ENCODE assay signal across 16 mouse cellular contexts in genomic region chr16:95141510-95142394, GRCm38 (mm10).
DNase-seq lines count a peak whose midpoint lies in the region; ATAC-seq and TF ChIP-seq lines count a peak whose summit lies in the region.
"Had no signal": no experiment of that assay in that cellular context is flagged by ENCODE, and none has a peak within 500 bp of the region (broad histone marks: within the 10 kb centered on the region; RNA-seq: fewer than 3 reads in every experiment).

No protein-coding gene starts in this region.

- no peaks in the 10 kb centered on the region for H3K27me3 ChIP-seq in liver, adult 2 months (ENCODE audit: control insufficient read depth, insufficient read depth, low read length)
- no peaks in the 10 kb centered on the region for H3K27me3 ChIP-seq in forebrain, embryonic 15.5 days
- no peaks in the 10 kb centered on the region for H3K27me3 ChIP-seq in hindbrain, postnatal 0 days (ENCODE audit: insufficient read depth, low read length)
- H3K27me3 ChIP-seq: limb, embryonic 15.5 days had no signal

- WGBS in liver, adult 2 months: 51% methylated on average over 8 of the region's 8 CpGs
- 56% methylated on average over 8 of the region's 8 CpGs for WGBS in forebrain, embryonic 15.5 days
- 48% methylated on average over 8 of the region's 8 CpGs for WGBS in hindbrain, postnatal 0 days

- H3K27ac ChIP-seq in liver, adult 2 months (replicated peaks; ENCODE audit: insufficient read depth, low read depth, low read length): no peak overlapping the region
- no peak overlapping the region for H3K27ac ChIP-seq in forebrain, embryonic 15.5 days (replicated peaks)
- H3K27ac ChIP-seq in hindbrain, postnatal 0 days: 0 out of 2 replicates have a peak overlapping the region, but pooled peaks have one; percentile 17
- H3K27ac ChIP-seq: limb, embryonic 15.5 days had no signal

- 0 out of 2 replicates have a peak, but pooled peaks have one; percentile 48 for ATAC-seq in forebrain, embryonic 15.5 days (replicated peaks)
- peak; percentile 72 for ATAC-seq in hindbrain, postnatal 0 days
- ATAC-seq: CD4-positive, CD25-positive, alpha-beta regulatory T cell, adult 4 months; inflammation-experienced regulatory T-cells, adult 6 months had no signal

- H3K4me3 ChIP-seq in liver, adult 2 months (ENCODE audit: insufficient read depth, low read depth, low read length): no peak overlapping the region
- no peak overlapping the region for H3K4me3 ChIP-seq in forebrain, embryonic 15.5 days
- H3K4me3 ChIP-seq in hindbrain, postnatal 0 days (ENCODE audit: low read length): no peak overlapping the region
- H3K4me3 ChIP-seq: limb, embryonic 15.5 days had no signal

- TF ChIP-seq CTCF in liver, adult 2 months (IDR thresholded peaks at IDR 0.05; ENCODE audit: low read depth, low read length): no peak
- no peak for TF ChIP-seq CTCF in hindbrain, postnatal 0 days (IDR thresholded peaks at IDR 0.05; ENCODE audit: low read depth)

- H3K9ac ChIP-seq in liver, adult 2 months (ENCODE audit: low read depth, low read length): no peak overlapping the region
- no peak overlapping the region for H3K9ac ChIP-seq in forebrain, embryonic 15.5 days (replicated peaks)
- no peak overlapping the region for H3K9ac ChIP-seq in hindbrain, postnatal 0 days (replicated peaks; ENCODE audit: low read length)
- H3K9ac ChIP-seq: limb, embryonic 15.5 days had no signal

- DNase-seq in liver, adult 2 months (ENCODE audit: extremely low read depth, low read depth, low spot score): peak; percentile 43
- no peak for DNase-seq in liver
- peak; percentile 62 for DNase-seq in hindbrain, postnatal 0 days (ENCODE audit: low spot score)
- DNase-seq in retina, postnatal 1 day: peak; percentile 30
- DNase-seq in gastrocnemius, postnatal 25 days: no peak
- no peak for DNase-seq in cerebellum, postnatal 25 days
- DNase-seq: adrenal gland, adult 8-10 months; cerebellum, adult 8-10 months; heart, adult 18-20 months; lung, adult 2 months; lung, postnatal 4 days; right cerebral cortex, postnatal 25 days had no signal

- H3K4me1 ChIP-seq in liver, adult 2 months (ENCODE audit: control insufficient read depth, insufficient read depth, low read length): no peaks in the 10 kb centered on the region
- H3K4me1 ChIP-seq in forebrain, embryonic 15.5 days: peaks cover 6% of the 10 kb centered on the region; the same call in 1 of the 2 replicates
- peaks cover 6% of the 10 kb centered on the region; the same call in 1 of the 2 replicates for H3K4me1 ChIP-seq in hindbrain, postnatal 0 days (ENCODE audit: insufficient read depth, low read length)
- H3K4me1 ChIP-seq: limb, embryonic 15.5 days had no signal

- H3K4me2 ChIP-seq in forebrain, embryonic 15.5 days (replicated peaks): no peak overlapping the region
- no peak overlapping the region for H3K4me2 ChIP-seq in hindbrain, postnatal 0 days (ENCODE audit: low read depth, low read length)
- H3K4me2 ChIP-seq: limb, embryonic 15.5 days had no signal

- H3K79me2 ChIP-seq in liver, adult 2 months (ENCODE audit: control insufficient read depth, insufficient read depth, low read length): no peaks in the 10 kb centered on the region

- no peak for TF ChIP-seq POLR2A in liver, adult 2 months (IDR thresholded peaks at IDR 0.05; ENCODE audit: extremely low read depth, insufficient read depth, low read length)

- no peaks in the 10 kb centered on the region for H3K36me3 ChIP-seq in liver, adult 2 months (ENCODE audit: control insufficient read depth, insufficient read depth, low read length)
- H3K36me3 ChIP-seq in forebrain, embryonic 15.5 days: no peaks in the 10 kb centered on the region
- H3K36me3 ChIP-seq in hindbrain, postnatal 0 days (ENCODE audit: insufficient read depth, low read length): no peaks in the 10 kb centered on the region
- H3K36me3 ChIP-seq: limb, embryonic 15.5 days had no signal

- H3K9me3 ChIP-seq in forebrain, embryonic 15.5 days: no peaks in the 10 kb centered on the region
- H3K9me3 ChIP-seq in hindbrain, postnatal 0 days (ENCODE audit: low read length): no peaks in the 10 kb centered on the region
- H3K9me3 ChIP-seq: limb, embryonic 15.5 days had no signal

Comparison
In these comparisons a context has a peak if more than half of its experiments do, and no peak if none do; other contexts are left out.
1. DNase-seq: peak in liver, adult 2 months (single experiment), hindbrain, postnatal 0 days (single experiment) and retina, postnatal 1 day (single experiment); none in liver (single experiment), gastrocnemius, postnatal 25 days (single experiment) and cerebellum, postnatal 25 days (0 of 2).